Mouse (Mus musculus) ES-Bruce4 (cell line): ENCODE measurements around the gene Nnmt. TPM values are rescaled to one million over a fixed set of nuclear protein-coding genes. Genes with fewer than 3 reads are reported as not detected.

Source experiments
- H3K27ac ChIP-seq: 2 replicates; pipeline ENCODE4 v1.5.1; 2012; ENCODE audit warnings: low read length, inconsistent platforms; ENCODE audit not compliant: insufficient read depth
- H3K27me3 ChIP-seq: 2 replicates; pipeline ENCODE4 v1.6.1; 2012; ENCODE audit warnings: mild to moderate bottlenecking, low read length, inconsistent platforms; ENCODE audit not compliant: control insufficient read depth, poor library complexity, insufficient read depth, severe bottlenecking
- H3K36me3 ChIP-seq: 2 replicates; pipeline ENCODE4 v1.6.1; 2012; ENCODE audit warnings: inconsistent platforms, mild to moderate bottlenecking, low read length, moderate library complexity; ENCODE audit not compliant: control insufficient read depth, poor library complexity, insufficient read depth, severe bottlenecking
- H3K4me1 ChIP-seq: one replicate; pipeline ENCODE4 v1.8.1; 2011; ENCODE audit warnings: low read length; ENCODE audit not compliant: control insufficient read depth, insufficient read depth
- H3K4me3 ChIP-seq: 2 replicates; pipeline ENCODE4 v1.5.1; 2011; ENCODE audit warnings: low read depth, mild to moderate bottlenecking, low read length
- H3K9ac ChIP-seq: 2 replicates; pipeline ENCODE4 v1.6.1; 2012; ENCODE audit warnings: low read depth, mild to moderate bottlenecking, inconsistent platforms; ENCODE audit not compliant: poor library complexity, severe bottlenecking
- H3K9me3 ChIP-seq: replicated peaks from 2 replicates; pipeline ENCODE4 v1.6.1; 2012; ENCODE audit warnings: mild to moderate bottlenecking, low read length, inconsistent platforms; ENCODE audit not compliant: control insufficient read depth, poor library complexity, insufficient read depth, severe bottlenecking
- CTCF ChIP-seq: IDR thresholded peaks from one replicate; pipeline ENCODE4 v1.8.1; 2011; ENCODE audit warnings: low read depth, low read length
- EP300 ChIP-seq: IDR thresholded peaks from 2 replicates; pipeline ENCODE4 v1.6.1; 2011; ENCODE audit warnings: low read depth, low read length; ENCODE audit not compliant: insufficient read depth
- POLR2A ChIP-seq: IDR thresholded peaks from one replicate; pipeline ENCODE4 v1.8.1; 2011; ENCODE audit warnings: low read length; ENCODE audit not compliant: insufficient read depth
- polyA plus RNA-seq: library from polyadenylated mRNA; stranded (reverse); fragments of >200 nt; gene quantifications from 2 replicates; pipeline ENCODE4 v1.2.4, GENCODE M21; 2011; ENCODE audit warnings: low read depth; ENCODE audit not compliant: missing spikeins, insufficient read depth, insufficient read length

Nnmt gene
- polyA plus RNA-seq, 1 experiment: not detected

GRCm38 (mm10) chr9:48606171-48606570 is 1.2 kb upstream of the Nnmt start:
- no peaks in the 10 kb centered on the region for H3K4me1 ChIP-seq
- no peak for TF ChIP-seq POLR2A
- TF ChIP-seq EP300: no peak
- H3K27me3 ChIP-seq: no peaks in the 10 kb centered on the region
- H3K27ac ChIP-seq: no peak overlapping the region
- no peak overlapping the region for H3K9ac ChIP-seq
- no peaks in the 10 kb centered on the region for H3K9me3 ChIP-seq
- H3K36me3 ChIP-seq: no peaks in the 10 kb centered on the region
- no peak overlapping the region for H3K4me3 ChIP-seq

GRCm38 (mm10) chr9:48605697-48606096 is 744 bp upstream of the Nnmt start:
- Histone ChIP-seq H3K9me3 (no peaks in the 10 kb centered on the region), H3K27me3 (no peaks in the 10 kb centered on the region), H3K4me3 (no peak overlapping the region), H3K27ac (no peak overlapping the region), H3K9ac (no peak overlapping the region), H3K4me1 (no peaks in the 10 kb centered on the region), H3K36me3 (no peaks in the 10 kb centered on the region)
- no peak for TF ChIP-seq POLR2A
- TF ChIP-seq EP300: no peak
- TF ChIP-seq CTCF: peak; percentile 32

- Histone ChIP-seq H3K4me1 (no peaks in the 10 kb centered on the region), H3K4me3 (no peak overlapping the region), H3K27ac (no peak overlapping the region), H3K36me3 (no peaks in the 10 kb centered on the region), H3K27me3 (no peaks in the 10 kb centered on the region), H3K9me3 (no peaks in the 10 kb centered on the region), H3K9ac (no peak overlapping the region)
- TF ChIP-seq POLR2A: no peak
These were observed 727 bp downstream of the Nnmt start for GRCm38 (mm10) chr9:48604226-48604625.

- Histone ChIP-seq H3K27me3 (no peaks in the 10 kb centered on the region), H3K9me3 (peaks cover 4% of the 10 kb centered on the region), H3K36me3 (no peaks in the 10 kb centered on the region), H3K27ac (no peak overlapping the region), H3K4me3 (no peak overlapping the region), H3K9ac (no peak overlapping the region), H3K4me1 (no peaks in the 10 kb centered on the region)
- no peak for TF ChIP-seq CTCF
- no peak for TF ChIP-seq POLR2A
- TF ChIP-seq EP300: no peak
These were observed 4.1 kb downstream of the Nnmt start for GRCm38 (mm10) chr9:48600881-48601280.

GRCm38 (mm10) chr9:48600066-48600465 is 4.9 kb downstream of the Nnmt start:
- no peak for TF ChIP-seq POLR2A
- TF ChIP-seq CTCF: no peak
- no peak for TF ChIP-seq EP300
- Histone ChIP-seq H3K4me1 (no peaks in the 10 kb centered on the region), H3K27me3 (no peaks in the 10 kb centered on the region), H3K4me3 (no peak overlapping the region), H3K9me3 (peaks cover 4% of the 10 kb centered on the region), H3K36me3 (no peaks in the 10 kb centered on the region), H3K27ac (no peak overlapping the region), H3K9ac (no peak overlapping the region)

- no peak for TF ChIP-seq POLR2A
- TF ChIP-seq EP300: 0 out of 2 replicates have a peak, but pooled peaks have one; percentile 40
- H3K9me3 ChIP-seq: peaks cover 4% of the 10 kb centered on the region
- H3K4me3 ChIP-seq: no peak overlapping the region
These were observed 7.5 kb downstream of the Nnmt start for GRCm38 (mm10) chr9:48597494-48597893.

GRCm38 (mm10) chr9:48596924-48597323 is 8.0 kb downstream of the Nnmt start:
- Histone ChIP-seq H3K9ac (no peak overlapping the region), H3K36me3 (no peaks in the 10 kb centered on the region), H3K27me3 (no peaks in the 10 kb centered on the region), H3K27ac (peak overlapping the region; percentile 31; the same call in 1 of the 2 replicates), H3K9me3 (peaks cover 5% of the 10 kb centered on the region), H3K4me3 (no peak overlapping the region), H3K4me1 (no peaks in the 10 kb centered on the region)
- no peak for TF ChIP-seq POLR2A
- TF ChIP-seq EP300: 0 out of 2 replicates have a peak, but pooled peaks have one; percentile 57
- TF ChIP-seq CTCF: no peak

More at GRCm38 (mm10) chr9:48597494-48597893, 7.5 kb downstream of the Nnmt start:
- Histone ChIP-seq H3K27ac (peak overlapping the region; percentile 37), H3K9ac (no peak overlapping the region), H3K4me1 (no peaks in the 10 kb centered on the region), H3K36me3 (no peaks in the 10 kb centered on the region), H3K27me3 (no peaks in the 10 kb centered on the region)
